Mouse (Mus musculus) cerebellum, postnatal 36 days (tissue): ENCODE measurements at regions not wholly inside any gene's neighbourhood (a gene's known extent, or its start where the extent isn't known, plus 50 kb on each side); places are given as distances from the start of the nearest gene placed in this dataset.
A peak's percentile ranks its signal among the peaks of the same experiment; 100 is the strongest.

Experiments
- DNase-seq, 2 experiments: peaks; one replicate each; pipeline ENCODE4 v3.0.0; 2021 to 2022; ENCODE audit warnings: mixed read lengths in 2 of 2

- DNase-seq: no peak
Measured at GRCm38 (mm10) chr3:128723100-128723499, 476.6 kb upstream of the Pitx2 start.

- no peak for DNase-seq
Measured at GRCm38 (mm10) chr3:128720276-128720675, 479.4 kb upstream of the Pitx2 start.

- no peak for DNase-seq
Measured at GRCm38 (mm10) chr3:128719226-128719625, 480.5 kb upstream of the Pitx2 start.

- no peak for DNase-seq
Measured at GRCm38 (mm10) chr3:128707270-128707669, 492.4 kb upstream of the Pitx2 start.

GRCm38 (mm10) chr3:128668468-128669127, 531.1 kb upstream of the Pitx2 start:
- DNase-seq: no peak

GRCm38 (mm10) chr3:128665184-128665583, 534.5 kb upstream of the Pitx2 start:
- no peak for DNase-seq

GRCm38 (mm10) chr3:128636960-128637755, 562.5 kb upstream of the Pitx2 start:
- DNase-seq: no peak

GRCm38 (mm10) chr3:128627696-128628095, 572.0 kb upstream of the Pitx2 start:
- no peak for DNase-seq

- DNase-seq: no peak
Measured at GRCm38 (mm10) chr3:128616675-128617074, 583.0 kb upstream of the Pitx2 start.

- DNase-seq: no peak
Measured at GRCm38 (mm10) chr3:128613657-128614056, 586.0 kb upstream of the Pitx2 start.

GRCm38 (mm10) chr3:128610731-128611130, 588.9 kb upstream of the Pitx2 start:
- DNase-seq: no peak

GRCm38 (mm10) chr3:128608694-128609093, 591.0 kb upstream of the Pitx2 start:
- no peak for DNase-seq

GRCm38 (mm10) chr3:128575339-128576129, 624.1 kb upstream of the Pitx2 start:
- DNase-seq: no peak

GRCm38 (mm10) chr3:128570551-128570950, 629.1 kb upstream of the Pitx2 start:
- no peak for DNase-seq

- no peak for DNase-seq
Measured at GRCm38 (mm10) chr3:128565386-128565785, 634.3 kb upstream of the Pitx2 start.

- peak; percentile 14 to 18 for DNase-seq
Measured at GRCm38 (mm10) chr3:128546416-128547327, 650.5 kb upstream of the Fam241a start.

- no peak for DNase-seq
Measured at GRCm38 (mm10) chr3:128525427-128525826, 629.3 kb upstream of the Fam241a start.

- DNase-seq: peak in 1 of 2 experiments; percentile 10
Measured at GRCm38 (mm10) chr3:128520671-128521103, 624.6 kb upstream of the Fam241a start.

GRCm38 (mm10) chr3:128519913-128520316, 623.8 kb upstream of the Fam241a start:
- peak; percentile 11 to 13 for DNase-seq

GRCm38 (mm10) chr3:128518806-128519205, 622.7 kb upstream of the Fam241a start:
- no peak for DNase-seq

GRCm38 (mm10) chr3:128471111-128471510, 575.0 kb upstream of the Fam241a start:
- no peak for DNase-seq

- no peak for DNase-seq
Measured at GRCm38 (mm10) chr3:128429706-128430105, 533.6 kb upstream of the Fam241a start.
